Mouse (Mus musculus) cerebellum, postnatal 10 days (tissue): ENCODE measurements at regions not wholly inside any gene's neighbourhood (a gene's known extent, or its start where the extent isn't known, plus 50 kb on each side); places are given as distances from the start of the nearest gene placed in this dataset.

ENCODE experiments used
- DNase-seq, 2 experiments: peaks; one replicate each; pipeline ENCODE4 v3.0.0; 2021; ENCODE audit warnings: mixed read lengths in 2 of 2

DNA sequence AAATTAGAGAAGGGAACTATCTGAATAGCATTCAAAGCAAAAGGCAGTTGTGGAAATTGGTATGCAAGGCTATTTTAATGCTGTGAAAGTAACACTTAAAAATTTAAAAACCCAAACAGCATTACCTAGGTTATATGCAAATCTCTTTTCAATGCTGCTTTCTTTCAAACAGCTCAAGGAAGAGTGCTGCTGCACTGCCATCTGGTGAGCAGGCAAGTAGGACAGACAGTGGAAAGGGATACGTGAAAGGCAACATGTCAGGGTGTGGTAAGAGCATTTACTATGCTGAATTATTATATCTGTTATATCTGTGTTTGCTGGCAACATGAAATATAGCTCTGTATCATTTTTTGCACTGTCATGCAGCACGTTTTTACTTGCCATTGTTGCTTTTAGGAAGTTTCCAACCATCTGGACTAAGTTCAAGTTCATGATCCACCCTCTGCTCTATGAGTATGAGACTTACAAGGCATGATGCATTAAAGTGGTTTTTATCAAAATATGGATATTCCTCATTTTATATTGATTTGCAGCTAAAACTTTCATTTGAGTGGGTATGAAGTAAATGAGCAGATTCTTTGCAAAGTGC is 1223.0 kb downstream of the Dnajb9 start:
- peak; percentile 53 to 70 for DNase-seq

- no peak for DNase-seq
These were observed 1223.6 kb downstream of the Dnajb9 start for GRCm38 (mm10) chr12:42986505-42986904.

GRCm38 (mm10) chr12:42986096-42986495 is 1224.0 kb downstream of the Dnajb9 start:
- no peak for DNase-seq

- DNase-seq, result no peak
These were observed 1231.3 kb downstream of the Dnajb9 start for GRCm38 (mm10) chr12:42978828-42979227.

- DNase-seq, result peak; percentile 3 to 4
These were observed 1237.4 kb downstream of the Dnajb9 start for GRCm38 (mm10) chr12:42972766-42973165.

GRCm38 (mm10) chr12:42961535-42961934 is 1248.6 kb downstream of the Dnajb9 start:
- no peak for DNase-seq

DNA sequence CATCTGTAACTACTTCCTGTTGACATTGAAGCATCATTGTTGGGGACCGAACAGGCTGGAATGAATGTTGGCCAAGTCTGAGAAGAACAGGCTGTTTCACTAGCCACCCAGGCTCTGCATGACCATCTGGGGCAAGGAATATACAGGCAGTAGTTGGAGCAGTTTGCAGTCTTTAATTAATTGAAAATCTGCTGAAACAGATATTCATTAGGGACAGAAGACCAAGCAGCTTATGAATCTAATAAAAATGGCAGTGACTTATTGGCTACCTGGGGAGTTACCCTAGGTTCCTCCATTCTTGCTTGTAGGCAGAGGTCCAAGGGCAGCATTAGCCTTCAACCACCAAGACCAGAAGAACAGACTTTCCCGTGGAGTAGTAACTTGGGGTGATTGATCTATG is 1262.2 kb downstream of the Dnajb9 start:
- peak; percentile 63 to 67 for DNase-seq

- DNase-seq, result no peak
These were observed 1295.8 kb downstream of the Dnajb9 start for GRCm38 (mm10) chr12:42914374-42914773.
